Mouse (Mus musculus) adrenal gland, postnatal 4 days (tissue): ENCODE results near the gene Rap2c. TPM values are rescaled to one million over a fixed set of nuclear protein-coding genes. Genes with fewer than 3 reads are reported as not detected.

Source experiments
- DNase-seq, 2 experiments: peaks; one replicate each; pipeline ENCODE4 v3.0.0; 2021 to 2022; ENCODE audit warnings: low spot score in 2 of 2, mixed read lengths in 2 of 2
- long read RNA-seq, 2 experiments: library from polyadenylated mRNA; stranded (forward); transcript quantifications; one replicate each; pipeline ENCODE4 v2.0.0; 2021
- total RNA-seq, 2 experiments: library from RNA; stranded (reverse); gene quantifications; 2 replicates each; pipeline ENCODE4 v1.2.3; 2021

The Rap2c gene
- total RNA-seq, result 10 to 100 TPM; 32.0 to 34.1 TPM
- long read RNA-seq, experiment 1, transcript Rap2c-201 (3 exons, 3,545 nt), result major isoform, 7 of 9 reads
- long read RNA-seq, experiment 1, partial matches to known transcripts, result 0 of 9 reads
- long read RNA-seq, experiment 1, other reads (novel, unspliced or antisense), result 2 of 9 reads
- long read RNA-seq, experiment 2, transcript Rap2c-201 (3 exons, 3,545 nt), result major isoform, 14 of 23 reads
- long read RNA-seq, experiment 2, partial matches to known transcripts, result 0 of 23 reads
- long read RNA-seq, experiment 2, other reads (novel, unspliced or antisense), result 9 of 23 reads

DNA sequence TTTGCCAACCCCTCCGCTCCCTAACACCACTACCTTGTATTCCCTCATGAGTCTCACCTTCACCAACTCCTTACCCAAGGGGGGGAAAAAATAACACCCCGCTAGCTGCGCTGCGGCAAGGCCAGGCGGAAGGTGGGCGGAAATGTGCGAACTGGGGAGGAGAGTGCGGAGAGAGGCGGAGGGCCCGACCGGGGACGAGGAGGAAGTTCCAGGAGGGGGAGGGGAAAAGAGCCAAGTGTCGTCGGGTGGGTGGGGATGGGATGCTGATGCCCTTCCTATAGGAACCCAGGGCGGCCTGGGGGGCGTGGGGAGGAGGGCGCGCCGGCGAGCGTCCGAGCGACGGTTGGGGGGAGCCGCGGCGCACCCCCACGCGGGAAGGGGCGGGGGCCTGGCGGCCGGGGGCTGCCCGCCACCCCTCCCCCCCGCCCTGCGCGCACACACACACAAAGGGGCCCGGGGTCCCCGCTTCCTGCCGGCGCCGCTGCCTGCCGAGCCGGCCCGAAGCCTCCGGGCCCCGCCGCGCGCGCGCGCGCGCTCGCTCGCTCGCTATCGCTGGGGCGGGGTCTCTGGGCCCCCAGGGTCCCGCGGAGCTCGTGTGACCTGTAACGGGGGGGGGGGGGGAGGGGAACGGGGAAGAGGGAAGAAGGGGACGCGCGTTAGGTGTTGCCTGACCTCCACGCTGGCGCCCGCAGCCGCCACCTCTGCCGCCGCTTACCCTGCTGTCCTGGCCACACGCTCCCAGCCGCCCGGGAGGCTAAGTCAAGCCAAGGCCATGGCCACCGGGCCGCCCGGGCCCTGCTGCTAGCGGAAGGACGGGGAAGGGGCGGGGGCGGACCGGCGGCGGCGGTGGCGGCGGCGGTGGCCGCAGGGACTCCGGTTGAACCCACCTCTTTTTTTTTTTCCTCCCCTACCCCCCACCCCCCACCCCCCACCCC, at the start of gene Rap2c:
TSS of gene Rap2c (minus strand) at position 168 of the 935 bp plus-strand sequence.
- DNase-seq, result peak; percentile 19 to 33

DNA sequence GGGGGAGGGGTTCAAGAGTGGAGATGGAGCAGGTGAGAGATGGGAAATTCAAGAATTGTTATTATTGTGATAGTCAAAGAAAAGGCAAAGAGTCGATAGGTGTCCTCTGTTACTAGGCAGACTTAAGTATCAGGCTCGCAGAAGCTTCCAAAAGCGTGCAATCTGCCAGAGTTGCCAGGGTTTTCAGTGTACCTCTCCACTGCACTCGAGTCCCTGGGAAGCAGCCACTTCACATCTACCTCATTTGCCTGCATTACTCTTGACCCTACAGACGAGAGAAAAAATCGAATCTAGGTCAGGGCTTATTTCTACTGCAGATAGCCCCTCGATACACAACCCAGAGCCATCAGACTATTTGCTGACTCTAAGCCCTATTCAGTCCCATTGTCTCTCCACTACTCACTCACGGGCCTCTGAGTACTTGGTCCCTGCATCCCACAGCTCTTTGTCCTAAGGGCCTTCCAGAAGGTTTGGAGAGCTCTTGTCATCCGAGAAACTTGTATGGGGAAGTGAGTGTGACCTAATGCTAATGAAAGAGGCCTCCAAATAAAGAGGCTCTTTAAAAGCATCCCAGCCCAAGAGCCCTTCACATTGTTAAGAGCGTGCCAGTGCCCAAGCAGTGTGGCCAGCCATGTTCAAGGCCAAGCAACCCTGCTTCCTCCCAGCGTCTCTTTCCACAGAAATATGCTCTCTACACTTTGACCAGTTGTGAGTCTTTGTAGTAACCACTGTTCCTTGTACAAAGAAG, 48.9 kb upstream of the Rap2c start:
- no peak for DNase-seq

DNA sequence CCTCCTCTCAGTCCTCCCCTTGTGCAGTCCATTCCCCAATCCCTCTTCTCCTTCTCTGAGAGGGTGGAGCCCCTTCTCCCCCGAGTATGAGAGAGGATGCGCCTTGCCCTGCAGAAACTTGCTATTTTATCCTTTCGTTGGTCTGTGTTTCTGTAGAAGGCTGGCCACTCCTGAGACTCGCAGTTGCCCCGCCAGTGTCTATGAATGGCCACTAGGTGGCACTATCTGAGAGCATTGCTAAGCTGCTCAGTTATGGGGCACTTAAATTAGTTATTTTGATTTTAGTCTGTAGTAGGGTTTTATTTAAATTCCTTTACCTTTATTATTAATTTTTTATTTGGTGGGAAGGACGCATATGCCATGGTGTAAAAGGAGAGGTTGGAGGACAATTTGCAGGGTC, 48.0 kb upstream of the Rap2c start:
- DNase-seq, result peak in 1 of 2 experiments; percentile 2

DNA sequence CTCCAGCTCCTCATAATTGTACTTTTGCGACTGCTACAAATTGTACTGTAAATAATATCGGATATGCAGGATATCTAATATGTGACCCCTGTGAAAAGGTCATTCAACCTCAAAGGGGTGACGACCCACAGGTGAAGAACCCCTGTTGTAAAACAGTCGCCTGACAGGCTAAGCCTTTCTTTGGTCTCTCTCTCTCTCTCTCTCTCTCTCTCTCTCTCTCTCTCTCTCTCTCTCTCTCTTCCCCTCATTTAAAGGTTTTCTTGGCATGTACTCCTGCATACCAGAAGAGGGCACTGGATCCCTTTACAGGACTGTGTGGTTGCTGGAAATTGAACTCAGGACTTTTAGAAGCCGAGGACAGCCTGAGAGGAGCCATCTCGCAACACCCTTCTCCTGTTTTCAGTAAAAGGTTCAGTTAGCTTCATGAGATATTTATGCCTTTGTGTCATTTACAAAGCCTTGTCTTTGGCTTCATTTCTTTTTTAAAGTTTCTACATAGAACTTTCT, 47.4 kb upstream of the Rap2c start:
- DNase-seq, result no peak

DNA sequence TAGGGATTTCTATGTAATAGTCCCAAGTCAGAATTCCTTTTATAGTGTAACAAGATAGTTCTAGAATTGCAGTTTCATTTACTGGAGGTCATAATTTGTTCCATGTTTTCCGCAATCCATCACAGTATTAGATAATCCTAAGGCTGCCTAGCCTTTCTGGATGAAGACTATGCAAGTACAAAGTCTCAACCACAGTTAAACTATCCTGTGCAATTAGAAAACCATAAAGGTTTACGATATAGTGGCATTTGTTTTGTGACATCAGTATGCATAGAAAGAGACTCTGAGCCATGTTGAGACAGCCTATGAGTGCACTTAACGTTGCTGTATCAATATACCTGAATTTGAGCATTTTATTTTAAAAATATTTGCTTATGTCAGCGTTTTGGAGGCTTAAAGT, 42.4 kb upstream of the Rap2c start:
- DNase-seq, result no peak

DNA sequence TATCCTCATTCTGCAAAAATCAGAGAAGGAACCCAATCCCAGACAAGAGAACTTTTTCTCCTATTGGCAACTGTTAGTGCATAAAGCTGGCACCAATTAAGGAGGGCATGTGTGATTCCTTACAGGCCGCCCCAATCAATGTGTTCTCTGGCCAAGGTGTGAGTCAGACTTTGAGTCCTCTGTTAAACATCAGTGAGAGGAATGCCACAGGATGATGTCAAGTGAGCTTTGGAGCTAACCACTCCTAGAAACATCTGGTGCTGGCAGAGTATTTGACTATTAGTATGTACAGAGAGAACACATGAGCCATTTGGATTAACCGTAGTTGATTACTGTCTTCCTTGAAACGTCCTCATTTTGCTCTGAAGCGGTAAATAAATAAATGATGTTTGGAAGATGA, 40.9 kb upstream of the Rap2c start:
- no peak for DNase-seq

DNA sequence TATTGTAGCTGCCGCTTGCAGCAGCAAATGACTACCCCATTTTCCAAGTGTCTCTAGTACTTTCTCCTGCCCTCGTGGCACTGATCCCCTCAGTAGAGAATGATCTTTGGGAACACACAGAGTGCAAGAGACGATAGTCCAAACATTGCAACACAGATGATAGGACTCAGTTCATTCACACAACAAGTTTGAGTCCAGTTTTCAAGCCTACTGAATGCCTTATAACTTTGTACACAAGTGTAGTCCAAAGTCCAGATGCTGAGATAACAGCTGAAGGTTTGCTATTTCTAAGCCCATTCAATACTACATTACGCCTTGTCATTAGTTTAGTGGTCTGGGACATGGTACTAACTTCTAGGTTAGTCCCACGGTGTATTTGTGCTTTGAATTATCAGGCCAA, 40.5 kb upstream of the Rap2c start:
- DNase-seq, result no peak

DNA sequence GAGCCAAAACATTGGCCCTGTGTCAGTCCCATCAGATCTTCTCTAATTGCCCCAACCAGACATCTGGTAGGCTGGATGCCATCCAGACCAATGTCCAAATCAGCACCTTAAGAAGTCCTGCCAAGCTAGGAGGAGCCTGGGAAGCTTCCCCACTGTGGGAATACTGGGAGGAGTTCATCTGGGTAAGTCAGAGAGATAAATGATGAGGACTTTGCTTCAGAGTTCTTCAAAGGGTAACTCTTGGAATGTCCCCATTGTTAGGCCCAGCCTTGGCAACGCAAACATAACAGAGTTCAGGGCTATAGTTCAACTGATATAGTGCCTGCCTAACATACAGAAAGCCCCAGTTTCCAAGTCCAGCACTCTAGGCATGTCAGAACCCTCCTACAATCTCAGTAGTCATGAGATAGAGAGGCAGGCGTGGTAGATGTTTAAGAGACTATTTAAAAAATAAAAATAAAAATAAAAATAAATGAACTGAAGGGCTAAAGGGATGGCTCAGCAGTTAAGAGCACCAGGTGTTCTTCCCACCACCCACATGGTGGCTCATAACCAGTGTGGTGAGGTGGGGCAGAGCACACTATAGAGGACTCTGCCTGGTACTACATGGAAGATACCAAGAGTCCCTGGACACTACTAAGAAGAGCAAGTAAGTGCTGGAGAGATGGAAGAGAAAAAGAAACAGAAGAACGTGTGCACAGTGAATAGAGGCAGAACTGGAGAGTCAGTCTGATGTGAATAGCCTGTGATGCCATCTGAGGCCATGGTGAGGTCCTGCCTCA, 34.1 kb upstream of the Rap2c start:
- DNase-seq, result no peak

DNA sequence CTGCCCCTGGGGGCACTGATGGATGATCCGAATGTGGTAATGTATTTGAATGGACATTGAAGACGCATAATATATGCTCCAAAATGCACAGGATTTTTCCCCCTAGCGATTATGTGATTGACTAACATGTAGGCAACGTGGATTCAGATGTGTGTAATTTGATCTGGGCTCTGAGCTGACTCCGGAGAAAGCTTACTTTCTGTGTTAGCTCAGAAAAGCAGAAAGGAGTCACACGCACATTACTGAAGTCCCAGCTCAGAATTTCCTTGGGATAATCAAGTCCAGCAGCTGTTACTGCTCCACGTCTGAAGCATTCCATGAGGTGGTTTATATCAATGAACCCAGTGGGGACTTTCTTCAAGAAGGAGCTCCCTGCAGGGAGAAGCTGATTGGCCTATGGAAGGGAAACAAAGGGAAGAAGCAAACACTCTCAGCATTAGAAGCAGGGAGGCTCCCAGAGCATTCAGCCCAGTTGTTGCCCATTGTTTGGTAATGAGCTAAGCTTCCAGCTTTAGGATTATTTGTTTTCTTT, 17.9 kb upstream of the Rap2c start:
- DNase-seq, result no peak

DNA sequence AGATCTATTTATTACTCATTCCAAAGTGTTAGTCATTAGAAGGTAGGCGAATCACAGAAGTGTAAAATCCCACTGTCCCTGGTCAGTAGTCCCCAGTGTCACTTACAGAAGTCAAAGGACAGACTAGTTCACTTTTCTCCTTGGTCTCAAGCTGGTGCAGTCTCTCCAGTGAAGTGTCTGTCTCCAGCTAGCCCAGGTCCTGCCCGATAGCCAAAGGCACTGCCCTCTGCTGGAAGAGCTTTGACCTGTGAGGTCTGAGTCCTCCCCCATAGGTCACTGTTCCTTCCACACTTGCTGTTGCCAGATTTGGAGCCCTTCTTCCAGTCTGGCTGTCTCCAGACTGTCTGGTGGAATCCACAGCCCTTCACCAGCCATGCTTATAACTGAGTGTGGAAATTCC, 2.1 kb upstream of the Rap2c start:
- no peak for DNase-seq

DNA sequence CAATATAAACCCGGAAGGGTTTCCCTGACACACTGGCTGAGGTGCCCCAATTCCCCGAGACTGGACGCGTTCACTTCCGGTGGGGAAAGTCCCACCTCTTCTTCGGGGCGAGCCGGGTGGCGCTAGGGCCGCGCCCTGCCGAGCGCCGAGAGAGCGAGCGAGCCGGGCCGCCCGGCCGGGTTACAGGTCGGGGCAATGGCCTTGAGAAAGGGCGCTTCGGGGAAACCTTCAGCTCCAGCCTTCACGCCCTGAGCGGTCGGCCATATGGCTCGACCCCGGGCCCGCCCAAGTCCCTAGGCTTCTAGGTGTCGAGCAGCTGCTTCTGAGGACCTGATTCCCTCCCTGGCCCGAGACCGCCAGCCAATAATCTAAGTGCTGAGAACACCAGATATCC, 965 bp upstream of the Rap2c start:
- DNase-seq, result peak; percentile 46 to 54

DNA sequence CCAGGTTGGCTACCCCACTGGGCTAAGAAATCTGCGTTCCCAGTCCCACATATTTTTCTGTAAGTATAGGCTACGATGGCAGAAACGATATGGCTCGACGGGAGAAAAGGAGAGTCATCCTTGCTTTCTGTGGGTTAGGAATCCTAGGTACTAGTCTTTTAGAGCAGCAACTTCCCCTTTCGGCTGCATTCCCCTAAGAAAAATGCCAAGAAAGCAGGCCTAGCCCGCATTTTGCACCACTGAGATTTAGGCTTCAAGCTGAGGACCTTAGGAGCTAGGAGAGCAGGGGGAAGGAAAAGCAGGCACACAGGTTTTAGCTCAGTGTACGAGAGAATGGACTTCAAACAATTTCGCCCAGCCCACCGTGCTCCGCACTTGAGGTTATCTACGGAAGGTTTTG, 892 bp downstream of the Rap2c start:
- no peak for DNase-seq

DNA sequence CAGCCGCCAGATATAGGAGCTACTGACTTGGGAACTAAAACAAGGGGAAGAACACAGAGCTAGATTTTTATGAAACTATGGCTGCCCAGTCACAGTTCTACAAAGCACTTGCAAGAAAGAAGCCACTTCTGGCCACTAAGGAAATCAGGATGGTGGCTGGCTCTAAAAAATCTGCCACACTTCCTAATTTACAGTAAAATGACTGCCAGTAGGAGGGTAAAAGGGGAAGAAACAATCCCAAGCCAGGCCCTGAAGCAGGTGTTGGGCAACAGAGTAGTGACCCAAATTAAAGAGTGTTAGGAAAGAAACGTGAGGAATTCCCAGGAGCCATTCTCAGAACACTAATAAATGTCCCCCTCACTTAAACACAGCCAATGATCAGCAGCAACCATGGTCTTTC, 5.5 kb downstream of the Rap2c start:
- no peak for DNase-seq

DNA sequence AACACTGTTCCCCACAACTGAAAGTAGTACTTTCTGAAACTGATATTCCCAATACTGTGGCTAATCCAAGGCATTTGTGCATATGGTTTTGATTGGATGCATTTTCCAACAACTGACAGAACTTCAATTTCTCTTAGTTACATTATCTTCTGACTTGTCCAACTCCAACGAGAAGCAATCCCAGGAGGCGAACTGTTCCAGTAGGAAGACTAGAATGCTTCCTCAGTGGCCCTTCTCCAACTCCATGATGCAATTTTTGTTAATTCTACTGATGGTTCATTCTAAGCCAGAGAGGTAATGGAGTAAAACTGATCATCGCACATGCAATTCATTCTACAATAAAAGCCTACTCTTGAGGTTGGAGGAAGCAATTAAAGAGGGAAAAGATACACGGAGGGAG, 7.5 kb downstream of the Rap2c start:
- DNase-seq, result no peak

DNA sequence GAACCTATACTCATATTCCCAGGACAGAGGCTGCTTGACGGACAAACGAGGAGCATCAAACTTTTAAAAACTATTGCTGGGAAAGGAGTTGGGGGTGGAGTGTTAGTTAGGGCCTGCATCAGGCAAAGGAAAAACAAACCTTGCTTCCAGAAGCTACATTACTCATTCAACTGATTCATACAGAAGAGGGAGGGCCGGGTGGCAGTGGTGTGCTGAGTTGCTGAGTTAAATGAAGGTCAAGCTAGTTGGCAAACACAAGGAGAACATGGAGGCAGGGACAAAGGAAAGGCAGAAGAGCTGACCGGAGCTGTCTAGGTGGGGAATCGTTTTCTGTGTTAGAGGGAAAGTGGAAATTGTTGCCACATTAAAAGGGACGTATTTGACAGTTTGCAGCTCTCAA, 17.0 kb downstream of the Rap2c start:
- DNase-seq, result no peak

DNA sequence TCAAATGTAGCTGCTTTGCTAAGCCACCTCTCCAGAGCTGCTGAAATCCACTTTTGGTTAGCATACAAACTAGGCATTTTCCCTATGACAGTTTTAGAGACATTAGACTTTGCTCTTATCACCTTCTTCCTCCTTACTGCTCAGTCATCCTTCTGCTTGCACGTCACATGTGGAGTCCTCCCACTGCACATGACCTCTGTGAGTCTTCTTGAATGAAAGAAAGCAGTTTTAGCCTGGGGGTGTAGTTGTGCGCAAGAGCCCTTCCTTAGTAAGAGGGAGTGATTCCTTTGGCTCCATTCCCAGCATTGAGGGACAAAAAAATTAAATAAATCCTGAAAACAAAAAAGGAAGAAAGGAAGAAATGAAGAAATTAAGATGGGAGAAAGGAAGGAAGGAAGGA, 22.5 kb downstream of the Rap2c start:
- no peak for DNase-seq

DNA sequence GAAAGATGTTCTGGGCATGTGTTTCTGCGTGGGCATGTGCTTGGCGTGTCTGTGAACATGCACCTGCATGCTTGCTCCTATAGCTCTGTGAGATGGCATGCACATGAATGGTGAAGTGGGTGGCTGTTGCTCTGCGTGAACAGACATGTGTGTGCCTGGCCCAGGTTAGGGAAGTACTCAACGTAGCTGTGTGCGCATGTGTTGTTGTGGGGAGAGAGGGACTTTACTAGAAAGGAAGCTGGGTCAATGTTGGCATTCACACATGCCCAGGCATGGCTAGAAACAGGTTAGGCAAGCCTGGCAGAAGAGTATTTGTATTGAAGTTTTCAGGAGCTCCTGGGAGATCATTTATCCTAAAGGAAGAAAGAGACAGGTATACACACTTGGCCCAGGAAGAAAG, 26.5 kb downstream of the Rap2c start:
- no peak for DNase-seq

DNA sequence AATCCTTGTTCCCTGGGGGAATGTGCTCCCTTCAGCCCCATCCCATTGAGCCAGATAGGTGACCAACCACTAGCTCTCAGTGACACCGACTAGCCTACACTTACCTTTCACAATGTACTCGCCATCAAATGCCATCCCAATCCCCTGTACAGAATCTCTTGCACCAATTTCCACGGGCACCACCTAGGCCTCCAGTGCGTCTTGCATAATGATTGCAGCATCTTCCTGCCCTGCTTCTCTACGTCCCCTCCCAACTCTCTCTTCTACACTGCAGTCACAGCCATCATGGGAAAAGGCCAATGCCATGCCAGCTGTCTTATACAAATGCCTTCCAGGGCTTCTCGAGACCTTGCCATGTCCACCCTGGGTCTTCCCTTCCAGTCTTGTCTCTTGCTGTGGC, 27.9 kb downstream of the Rap2c start:
- no peak for DNase-seq

DNA sequence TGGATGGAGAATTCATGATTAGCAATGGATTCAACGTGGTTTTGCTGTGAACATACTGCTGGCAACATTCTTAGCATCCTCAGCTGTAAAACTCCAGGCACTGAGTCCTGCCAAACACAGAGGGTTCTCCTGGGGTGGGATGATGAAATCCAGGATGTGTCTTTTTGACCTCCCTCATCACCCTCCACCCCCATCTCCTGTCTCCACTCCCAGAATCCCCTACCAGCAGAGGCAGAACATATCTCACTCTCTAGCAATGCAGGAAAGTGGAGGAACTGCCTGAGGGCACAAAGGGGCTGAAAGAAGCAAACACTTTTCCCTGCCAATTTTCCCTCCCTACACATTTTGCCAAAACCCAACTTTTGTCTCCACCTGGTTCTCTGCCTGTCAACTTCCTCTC, 29.2 kb downstream of the Rap2c start:
- DNase-seq, result no peak

DNA sequence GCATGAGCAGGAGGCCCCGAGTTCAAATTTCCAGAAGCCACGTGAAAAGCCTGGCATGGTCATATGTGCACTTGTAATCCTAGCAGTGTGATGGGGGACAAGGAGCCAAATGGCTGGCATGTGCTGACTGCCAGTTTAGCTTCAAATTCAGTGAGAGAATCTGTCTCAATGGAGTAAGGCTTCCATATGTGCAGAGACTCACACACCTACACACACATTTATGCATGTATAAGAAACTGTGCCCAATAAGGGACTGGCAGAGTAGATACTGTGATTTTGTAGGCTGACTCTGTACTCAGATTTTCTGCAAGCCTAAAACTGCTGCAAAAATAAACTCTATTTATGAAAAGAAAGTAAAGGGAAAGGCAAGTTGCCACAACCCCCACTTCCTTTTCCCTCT, 39.4 kb downstream of the Rap2c start:
- DNase-seq, result no peak

DNA sequence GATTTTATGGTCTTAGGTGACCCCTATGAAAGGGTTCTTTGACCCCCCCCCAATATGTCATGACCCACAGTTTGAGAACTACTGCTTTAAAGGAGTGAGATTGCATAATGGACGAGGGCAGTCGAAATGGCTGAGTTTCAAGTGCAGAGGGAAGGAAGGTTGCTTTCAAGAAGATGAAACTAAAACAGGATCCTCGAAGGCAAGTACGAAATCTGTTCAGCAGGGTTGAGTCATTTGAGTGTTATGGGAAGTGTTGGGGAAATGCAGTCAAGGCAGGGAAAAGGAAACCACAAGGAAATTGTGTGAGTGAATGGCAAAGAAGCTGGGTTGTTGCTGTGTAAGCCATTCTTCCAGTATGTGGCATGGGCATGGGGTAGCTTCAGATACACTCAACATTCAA, 45.7 kb downstream of the Rap2c start:
- no peak for DNase-seq
